11 mouse cellular contexts compared by ENCODE assay signal in the genomic region with DNA sequence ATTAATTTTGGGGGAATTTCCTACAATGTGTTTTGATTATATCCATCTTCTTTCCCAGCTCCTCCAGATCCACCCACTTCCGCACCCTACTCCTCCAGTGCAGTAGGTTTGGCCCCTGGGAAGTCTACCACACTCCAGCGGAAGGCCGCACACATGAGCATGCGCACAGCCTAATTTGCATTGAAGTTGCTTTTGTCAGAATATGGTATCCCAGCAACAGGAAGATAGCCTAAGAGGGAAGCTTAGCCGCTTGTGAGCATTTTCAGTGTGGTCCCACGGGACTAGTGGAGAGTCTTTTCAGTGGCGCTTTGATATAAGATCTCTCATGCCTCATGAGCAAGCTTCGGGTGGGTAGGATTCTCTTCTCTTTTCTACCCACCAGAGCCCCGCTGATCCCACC.
A peak's percentile ranks its signal among the peaks of the same experiment; 100 is the strongest.
DNase-seq lines count a peak whose midpoint lies in the region; ATAC-seq lines count a peak whose summit lies in the region.
"Had no signal": no experiment of that assay in that cellular context is flagged by ENCODE, and none has a peak within 500 bp of the region (broad histone marks: within the 10 kb centered on the region; RNA-seq: fewer than 3 reads in every experiment).

No protein-coding gene starts in this region.

- no peak overlapping the region for H3K4me3 ChIP-seq in hindbrain, embryonic 12.5 days
- H3K4me3 ChIP-seq in midbrain, embryonic 15.5 days: no peak overlapping the region
- H3K4me3 ChIP-seq in liver, embryonic 11.5 days (ENCODE audit: low read depth, low read length): no peak overlapping the region
- H3K4me3 ChIP-seq: embryonic facial prominence, embryonic 15.5 days had no signal

- peak; percentile 9 for DNase-seq in layer of hippocampus, adult 9-11 months
- DNase-seq in layer of hippocampus, adult 9-10 months (ENCODE audit: low spot score): no peak
- peak; percentile 16 for DNase-seq in telencephalon, adult 2 months (ENCODE audit: low read depth, low spot score)
- no peak for DNase-seq in urinary bladder, postnatal 4 days (ENCODE audit: low spot score in 2 of 2)
- DNase-seq in liver, embryonic 11.5 days (ENCODE audit: low spot score): no peak
- no peak for DNase-seq in gastrocnemius, adult 8-10 months (ENCODE audit: low spot score in 2 of 2)
- DNase-seq: adrenal gland, postnatal 25 days; thymus, postnatal 25 days had no signal

- no peaks in the 10 kb centered on the region; the same call in 1 of the 2 replicates for H3K27me3 ChIP-seq in hindbrain, embryonic 12.5 days
- no peaks in the 10 kb centered on the region for H3K27me3 ChIP-seq in midbrain, embryonic 15.5 days (replicated peaks)
- no peaks in the 10 kb centered on the region for H3K27me3 ChIP-seq in liver, embryonic 11.5 days (replicated peaks; ENCODE audit: control insufficient read depth, insufficient read depth, low read length)
- H3K27me3 ChIP-seq: embryonic facial prominence, embryonic 15.5 days had no signal

- H3K27ac ChIP-seq in hindbrain, embryonic 12.5 days: peak overlapping the region; percentile 66
- peak overlapping the region; percentile 61 for H3K27ac ChIP-seq in midbrain, embryonic 15.5 days
- H3K27ac ChIP-seq in liver, embryonic 11.5 days (ENCODE audit: low read depth, low read length): no peak overlapping the region
- H3K27ac ChIP-seq: embryonic facial prominence, embryonic 15.5 days had no signal

- no peaks in the 10 kb centered on the region for H3K9me3 ChIP-seq in hindbrain, embryonic 12.5 days (replicated peaks)
- H3K9me3 ChIP-seq in midbrain, embryonic 15.5 days: no peaks in the 10 kb centered on the region
- H3K9me3 ChIP-seq in liver, embryonic 11.5 days (ENCODE audit: control insufficient read depth, low read length): no peaks in the 10 kb centered on the region
- H3K9me3 ChIP-seq: embryonic facial prominence, embryonic 15.5 days had no signal

- H3K9ac ChIP-seq in hindbrain, embryonic 12.5 days: no peak overlapping the region
- H3K9ac ChIP-seq in midbrain, embryonic 15.5 days: no peak overlapping the region
- H3K9ac ChIP-seq in liver, embryonic 11.5 days (ENCODE audit: low read depth, low read length): no peak overlapping the region
- H3K9ac ChIP-seq: embryonic facial prominence, embryonic 15.5 days had no signal

- no peaks in the 10 kb centered on the region for H3K36me3 ChIP-seq in hindbrain, embryonic 12.5 days
- H3K36me3 ChIP-seq in midbrain, embryonic 15.5 days (replicated peaks): no peaks in the 10 kb centered on the region
- H3K36me3 ChIP-seq in liver, embryonic 11.5 days (ENCODE audit: control insufficient read depth, insufficient read depth, low read length): no peaks in the 10 kb centered on the region
- H3K36me3 ChIP-seq: embryonic facial prominence, embryonic 15.5 days had no signal

- WGBS in hindbrain, embryonic 12.5 days: 27% methylated on average over 9 of the region's 9 CpGs
- WGBS in midbrain, embryonic 15.5 days: 13% methylated on average over 9 of the region's 9 CpGs
- WGBS in liver, embryonic 11.5 days: 86% methylated on average over 9 of the region's 9 CpGs

- H3K4me1 ChIP-seq in hindbrain, embryonic 12.5 days: peaks cover 16% of the 10 kb centered on the region
- H3K4me1 ChIP-seq in midbrain, embryonic 15.5 days: peaks cover 17% of the 10 kb centered on the region
- H3K4me1 ChIP-seq in liver, embryonic 11.5 days (replicated peaks; ENCODE audit: control insufficient read depth, insufficient read depth, low read length): no peaks in the 10 kb centered on the region
- H3K4me1 ChIP-seq: embryonic facial prominence, embryonic 15.5 days had no signal

- ATAC-seq in hindbrain, embryonic 12.5 days (ENCODE audit: low FRiP score): peak; percentile 89
- ATAC-seq in midbrain, embryonic 15.5 days (replicated peaks): peak; percentile 85
- ATAC-seq in liver, embryonic 11.5 days (replicated peaks; ENCODE audit: low FRiP score): no peak

- peak overlapping the region; percentile 21; the same call in 1 of the 2 replicates for H3K4me2 ChIP-seq in hindbrain, embryonic 12.5 days (replicated peaks)
- H3K4me2 ChIP-seq in midbrain, embryonic 15.5 days: peak overlapping the region; percentile 33
- no peak overlapping the region for H3K4me2 ChIP-seq in liver, embryonic 11.5 days
- H3K4me2 ChIP-seq: embryonic facial prominence, embryonic 15.5 days had no signal

Comparison
In these comparisons a context has a peak if more than half of its experiments do, and no peak if none do; other contexts are left out.
1. DNase-seq: peak in layer of hippocampus, adult 9-11 months (single experiment) and telencephalon, adult 2 months (single experiment); none in layer of hippocampus, adult 9-10 months (single experiment), urinary bladder, postnatal 4 days (0 of 2), liver, embryonic 11.5 days (single experiment) and gastrocnemius, adult 8-10 months (0 of 2).